Mouse (Mus musculus) forebrain, embryonic 14.5 days (tissue): ENCODE results near the gene Herc1. TPM values are rescaled to one million over a fixed set of nuclear protein-coding genes. Genes with fewer than 3 reads are reported as not detected.

Source experiments
- ATAC-seq: fragments of 200-750 bp; cut with Nextera tagmentation; 2 replicates; pipeline ENCODE4 v1.8.0; 2017; ENCODE audit warnings: mild to moderate bottlenecking, moderate library complexity
- DNase-seq: peaks from one replicate; pipeline ENCODE4 v3.0.0-alpha.2; 2015; ENCODE audit warnings: low spot score
- H3K27ac ChIP-seq: fragments of 300-500 bp; sonication (generic); 2 replicates; pipeline ENCODE4 v1.5.1; 2014; ENCODE audit warnings: low read depth, mild to moderate bottlenecking, control low read depth, low read length, moderate library complexity
- H3K27me3 ChIP-seq: fragments of 300-500 bp; sonication (generic); replicated peaks from 2 replicates; pipeline ENCODE4 v1.6.1; 2014; ENCODE audit warnings: low read length, control low read depth, mixed read lengths; ENCODE audit not compliant: control insufficient read depth, insufficient read depth
- H3K36me3 ChIP-seq: fragments of 300-500 bp; sonication (generic); 2 replicates; pipeline ENCODE4 v1.6.1; 2014; ENCODE audit warnings: low read length, control low read depth; ENCODE audit not compliant: control insufficient read depth, insufficient read depth
- H3K4me1 ChIP-seq: fragments of 300-500 bp; sonication (generic); 2 replicates; pipeline ENCODE4 v1.6.1; 2014; ENCODE audit warnings: antibody characterized with exemption, low read length, control low read depth; ENCODE audit not compliant: control insufficient read depth, insufficient read depth
- H3K4me2 ChIP-seq: fragments of 300-500 bp; sonication (generic); 2 replicates; pipeline ENCODE4 v1.6.1; 2014; ENCODE audit warnings: mild to moderate bottlenecking, control low read depth, low read length
- H3K4me3 ChIP-seq: fragments of 300-500 bp; sonication (generic); 2 replicates; pipeline ENCODE4 v1.5.1; 2014; ENCODE audit warnings: low read depth, low read length, control low read depth
- H3K9ac ChIP-seq: fragments of 300-500 bp; sonication (generic); 2 replicates; pipeline ENCODE4 v1.6.1; 2014; ENCODE audit warnings: mild to moderate bottlenecking, low read length, control low read depth, moderate library complexity
- H3K9me3 ChIP-seq: fragments of 300-500 bp; sonication (generic); replicated peaks from 2 replicates; pipeline ENCODE4 v1.6.1; 2016; ENCODE audit warnings: low read length, control low read depth, mixed read lengths; ENCODE audit not compliant: control insufficient read depth
- WGBS: fragments of 180-500 bp; shearing (Covaris S2); extraction: QIAGEN DNeasy Blood & Tissue Kit; methylation state at CpG from one replicate; pipeline ENCODE4 v1.1.7; 2014; 5-methylcytosine and 5-hydroxymethylcytosine counted together
- polyA plus RNA-seq: library from polyadenylated mRNA; unstranded; fragments of >200 nt; fragmentation: Nextera tagmentation; extraction: Ambion mirVana; gene quantifications from 2 replicates; pipeline ENCODE4 v1.2.1, GENCODE M21; 2014

Gene Herc1
- polyA plus RNA-seq, result 31.9 and 44.3 TPM in 2 replicates

DNA sequence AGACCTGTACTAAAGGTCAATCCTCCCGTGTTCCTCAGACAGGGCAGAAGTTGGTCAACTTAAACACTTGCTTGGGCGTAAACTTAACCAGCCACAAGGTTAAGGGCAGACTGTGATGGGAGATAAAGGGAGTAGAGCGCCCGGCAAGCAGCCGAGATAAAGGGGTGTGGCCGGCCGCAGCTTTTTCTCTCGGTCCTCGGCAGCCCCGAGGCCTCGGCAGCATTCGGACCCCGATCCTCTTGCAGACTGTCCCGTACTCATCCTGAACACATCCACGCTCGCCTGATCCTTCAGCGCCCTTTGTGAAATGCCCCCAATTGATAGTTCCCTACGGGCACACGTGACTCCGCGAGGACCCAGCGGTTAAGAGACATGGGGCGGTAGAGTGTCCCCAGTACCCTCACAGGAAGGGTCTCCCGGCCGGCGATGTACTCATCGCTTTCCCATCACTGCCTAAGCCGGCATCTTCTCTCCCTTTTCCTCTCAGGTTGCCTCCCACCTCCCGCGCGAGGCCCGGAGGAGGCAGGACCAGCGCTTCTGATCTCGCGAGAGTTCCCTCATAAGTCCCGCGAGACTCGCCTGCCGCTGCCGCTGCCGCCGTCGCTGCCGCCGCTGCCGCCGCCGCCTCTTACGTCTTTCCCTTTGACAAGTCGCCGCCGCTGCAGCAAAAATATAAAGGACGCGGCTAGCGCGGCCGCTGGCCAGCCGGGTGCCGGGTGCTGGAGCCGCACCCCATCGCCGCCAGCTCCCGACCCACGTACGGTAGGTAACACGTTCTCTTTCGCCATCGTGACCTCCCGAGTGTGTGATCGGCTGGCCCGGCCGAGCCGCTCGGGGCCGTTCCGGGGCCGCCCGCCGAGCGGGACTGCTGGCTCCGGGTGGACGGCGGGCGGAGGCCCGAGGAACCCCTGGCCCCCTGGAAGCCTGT is at the start of gene Herc1:
Gene Herc1 (plus strand): TSS at position 591 of the 928 bp plus-strand sequence.
- peak within 1 kb of the TSS; percentile 78 for H3K4me2 ChIP-seq
- H3K4me1 ChIP-seq, result peaks cover 14% of the 10 kb centered on the region
- DNase-seq (peak; percentile 98), ATAC-seq (peak; percentile 92)
- H3K27me3 ChIP-seq, result no peaks in the 10 kb centered on the region
- H3K4me3 ChIP-seq, result peak within 1 kb of the TSS; percentile 98
- H3K9ac ChIP-seq, result peak within 1 kb of the TSS; percentile 98
- H3K36me3 ChIP-seq, result no peaks in the 10 kb centered on the region
- no peaks in the 10 kb centered on the region for H3K9me3 ChIP-seq
- under 1% methylated on average over 77 of the region's 85 CpGs for WGBS
- H3K27ac ChIP-seq, result peak within 1 kb of the TSS; percentile 97

GRCm38 (mm10) chr9:66304320-66305090 is 45.7 kb upstream of the Herc1 start:
- H3K9me3 ChIP-seq, result no peaks in the 10 kb centered on the region
- H3K4me3 ChIP-seq, result no peak overlapping the region
- ATAC-seq (no peak), DNase-seq (no peak)
- peaks cover 7% of the 10 kb centered on the region; the same call in 1 of the 2 replicates for H3K4me1 ChIP-seq
- H3K27ac ChIP-seq, result no peak overlapping the region
- H3K36me3 ChIP-seq, result no peaks in the 10 kb centered on the region
- H3K27me3 ChIP-seq, result no peaks in the 10 kb centered on the region
- no peak overlapping the region for H3K9ac ChIP-seq
- no peak overlapping the region for H3K4me2 ChIP-seq
- WGBS, result 90% methylated on average over 3 of the region's 3 CpGs

DNA sequence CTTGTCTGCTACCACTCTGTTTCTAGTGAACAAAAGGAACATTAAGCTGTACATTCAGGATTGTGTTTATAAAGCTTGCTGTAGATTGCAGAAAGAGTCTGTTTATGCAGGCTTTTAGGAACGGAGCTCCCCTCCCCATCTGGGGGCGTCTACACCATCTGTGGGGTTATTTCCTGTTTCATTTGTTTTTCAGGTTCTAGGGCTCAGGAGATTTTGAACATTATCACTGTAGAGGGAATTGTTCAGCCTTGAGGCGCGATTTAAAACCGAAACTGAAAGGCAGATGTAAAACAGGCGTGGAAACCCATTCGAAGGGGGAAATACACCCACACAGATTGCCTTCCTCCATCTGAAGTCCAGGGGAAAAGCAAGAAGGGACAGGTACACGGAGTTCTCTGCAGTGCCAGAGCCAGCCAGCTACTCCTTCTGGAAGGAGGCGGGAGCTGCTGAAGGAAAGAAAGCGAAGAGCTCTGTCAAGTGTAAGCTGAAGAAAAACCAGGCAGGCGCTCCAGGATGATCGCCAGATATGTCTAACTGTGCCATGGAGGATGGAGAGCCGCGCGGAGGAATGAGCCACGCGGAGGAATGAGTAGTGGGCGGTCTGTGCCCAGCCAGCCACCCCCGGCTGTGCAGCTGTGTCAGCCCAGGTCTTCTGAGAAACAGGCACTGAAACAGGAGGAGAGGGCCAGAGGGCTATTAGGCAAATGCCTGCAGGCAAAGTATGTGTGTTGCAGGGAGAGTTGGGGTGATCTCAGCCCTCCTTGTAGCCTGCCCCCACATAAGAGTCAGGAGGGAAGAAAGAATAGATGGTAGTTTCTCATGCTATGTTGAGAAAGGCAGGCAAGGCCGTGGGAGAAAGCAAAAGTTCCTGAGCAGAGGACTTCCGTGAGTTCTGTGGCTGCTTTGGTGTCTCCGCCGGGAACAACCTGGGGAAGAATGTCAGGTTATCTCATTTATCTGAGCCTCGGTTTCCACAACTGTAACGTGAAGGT is 44.8 kb upstream of the Herc1 start:
- Histone ChIP-seq H3K4me3 (peak overlapping the region; percentile 2; the same call in 1 of the 2 replicates), H3K9me3 (no peaks in the 10 kb centered on the region), H3K27me3 (no peaks in the 10 kb centered on the region), H3K4me1 (peaks cover 7% of the 10 kb centered on the region; the same call in 1 of the 2 replicates), H3K4me2 (peak overlapping the region; percentile 39), H3K9ac (peak overlapping the region; percentile 35; the same call in 1 of the 2 replicates), H3K36me3 (no peaks in the 10 kb centered on the region), H3K27ac (peak overlapping the region; percentile 54)
- WGBS, result 51% methylated on average over 25 of the region's 25 CpGs
- DNase-seq (peak; percentile 56), ATAC-seq (peak; percentile 50; the same call in 1 of the 2 replicates)

DNA sequence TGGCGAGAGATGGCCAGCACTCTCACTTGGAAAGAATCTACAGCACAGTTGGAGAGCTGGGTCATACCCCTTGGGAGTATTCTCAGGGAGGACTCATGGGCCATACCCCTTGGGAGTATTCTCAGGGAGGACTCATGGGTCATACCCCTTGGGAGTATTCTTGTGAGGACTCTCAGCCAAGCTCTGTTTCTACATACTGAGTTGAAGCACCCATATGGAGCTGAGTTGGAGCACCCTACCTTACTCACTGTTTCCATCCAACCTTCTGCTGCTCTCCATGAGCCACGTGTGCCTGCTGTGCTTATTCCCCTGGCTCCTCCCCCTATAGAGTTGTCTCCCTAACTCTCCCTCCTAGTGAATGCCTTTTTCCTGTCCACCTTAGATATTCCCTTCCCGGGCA is 43.8 kb upstream of the Herc1 start:
- H3K27me3 ChIP-seq, result no peaks in the 10 kb centered on the region
- no peak overlapping the region for H3K4me2 ChIP-seq
- WGBS, result 74% methylated on average over 3 of the region's 3 CpGs
- no peak overlapping the region for H3K4me3 ChIP-seq
- H3K27ac ChIP-seq, result no peak overlapping the region
- no peaks in the 10 kb centered on the region for H3K9me3 ChIP-seq
- ATAC-seq (no peak), DNase-seq (no peak)
- no peak overlapping the region for H3K9ac ChIP-seq
- H3K4me1 ChIP-seq, result peaks cover 7% of the 10 kb centered on the region; the same call in 1 of the 2 replicates
- H3K36me3 ChIP-seq, result no peaks in the 10 kb centered on the region

- Histone ChIP-seq H3K27me3 (no peaks in the 10 kb centered on the region), H3K4me2 (no peak overlapping the region), H3K36me3 (no peaks in the 10 kb centered on the region), H3K27ac (no peak overlapping the region), H3K9me3 (no peaks in the 10 kb centered on the region), H3K4me1 (peaks cover 7% of the 10 kb centered on the region; the same call in 1 of the 2 replicates), H3K9ac (no peak overlapping the region), H3K4me3 (no peak overlapping the region)
- DNase-seq (no peak), ATAC-seq (no peak)
- 63% methylated on average over 2 of the region's 2 CpGs for WGBS
Observed at GRCm38 (mm10) chr9:66307341-66307740, 42.9 kb upstream of the Herc1 start.

GRCm38 (mm10) chr9:66308741-66309140 is 41.5 kb upstream of the Herc1 start:
- Histone ChIP-seq H3K36me3 (no peaks in the 10 kb centered on the region), H3K4me1 (peaks cover 7% of the 10 kb centered on the region; the same call in 1 of the 2 replicates), H3K27me3 (no peaks in the 10 kb centered on the region), H3K9me3 (no peaks in the 10 kb centered on the region), H3K4me2 (no peak overlapping the region), H3K27ac (no peak overlapping the region), H3K4me3 (no peak overlapping the region), H3K9ac (no peak overlapping the region)
- WGBS, result 93% methylated on average over 4 of the region's 4 CpGs
- DNase-seq, result no peak
- ATAC-seq, result no peak

DNA sequence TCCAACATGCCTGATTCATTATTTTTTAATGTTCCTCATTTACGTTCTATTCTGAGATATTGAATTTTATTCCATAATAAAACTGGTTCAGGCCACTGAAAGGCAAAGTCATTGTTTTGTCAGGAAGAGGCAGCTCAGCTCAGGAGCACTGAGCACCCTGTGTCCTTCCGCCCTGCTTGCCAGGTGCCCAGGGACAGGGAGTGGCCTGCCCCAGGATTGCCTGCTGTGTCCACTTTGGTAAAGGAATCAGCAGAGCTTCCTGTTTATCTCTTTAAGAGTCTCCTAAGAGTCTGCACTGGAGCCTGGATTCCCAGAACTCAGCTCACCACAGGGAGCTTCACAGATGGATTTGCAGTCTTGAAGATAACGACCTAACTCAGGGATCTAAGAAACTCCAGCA is 38.8 kb upstream of the Herc1 start:
- Histone ChIP-seq H3K36me3 (no peaks in the 10 kb centered on the region), H3K4me2 (no peak overlapping the region), H3K27me3 (no peaks in the 10 kb centered on the region), H3K27ac (no peak overlapping the region), H3K9me3 (no peaks in the 10 kb centered on the region), H3K4me1 (no peaks in the 10 kb centered on the region), H3K9ac (no peak overlapping the region), H3K4me3 (no peak overlapping the region)
- WGBS, result 52% methylated on average over 3 of the region's 3 CpGs
- ATAC-seq (no peak), DNase-seq (no peak)

DNA sequence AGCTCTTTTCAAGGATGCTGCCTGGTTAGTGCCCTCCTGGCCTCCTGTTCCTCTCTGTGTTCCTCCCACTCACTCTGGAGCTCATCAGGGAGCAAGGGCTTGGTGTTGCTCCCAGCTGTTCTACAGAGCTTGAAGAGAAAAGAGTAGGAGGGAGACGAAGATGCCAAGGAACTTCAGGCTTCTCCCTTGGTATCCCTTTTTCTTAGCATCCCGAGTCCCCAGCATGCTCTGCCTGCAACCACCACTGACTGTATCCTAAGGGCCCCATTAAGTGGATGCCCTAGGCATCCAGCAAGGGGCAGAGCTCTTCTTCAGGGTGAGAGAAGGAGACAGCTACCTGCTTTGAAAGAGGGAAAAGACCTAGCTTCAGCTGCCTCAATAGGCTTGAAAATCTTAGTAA is 33.6 kb upstream of the Herc1 start:
- no peak overlapping the region for H3K4me2 ChIP-seq
- H3K9ac ChIP-seq, result no peak overlapping the region
- no peak overlapping the region for H3K27ac ChIP-seq
- H3K4me3 ChIP-seq, result no peak overlapping the region
- DNase-seq (no peak), ATAC-seq (no peak)
- H3K36me3 ChIP-seq, result no peaks in the 10 kb centered on the region
- H3K9me3 ChIP-seq, result no peaks in the 10 kb centered on the region
- 86% methylated on average over 2 of the region's 2 CpGs for WGBS
- no peaks in the 10 kb centered on the region for H3K27me3 ChIP-seq
- H3K4me1 ChIP-seq, result no peaks in the 10 kb centered on the region
